Comparison of ENCODE assay signal across 8 mouse cellular contexts in the genomic region with DNA sequence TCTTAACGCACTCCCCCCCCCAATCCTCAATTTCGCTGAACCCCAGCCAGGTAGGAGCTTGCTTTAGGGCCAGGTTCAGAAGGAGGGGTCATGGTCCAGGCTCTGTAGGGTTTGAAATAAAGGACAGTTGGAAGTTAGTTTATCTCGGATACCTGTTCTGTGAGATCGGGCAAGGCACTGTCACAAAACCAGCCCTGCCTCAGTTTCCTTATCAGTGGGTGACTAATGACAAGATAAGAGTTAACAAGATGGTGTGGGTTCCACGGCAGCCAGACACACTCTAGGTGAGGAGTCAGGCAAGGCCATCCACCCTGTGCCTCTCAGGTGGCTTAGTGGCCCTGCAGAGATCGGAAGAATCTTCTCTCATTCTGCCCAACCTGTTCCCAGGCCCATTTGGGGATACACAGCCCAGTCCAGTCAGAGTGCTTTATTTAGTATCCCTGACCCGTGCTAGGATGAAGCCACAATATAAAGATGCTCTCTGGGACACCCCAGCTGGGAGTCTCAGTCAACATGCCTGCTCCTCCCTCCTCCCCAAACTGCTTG. TPM values are rescaled to one million over a fixed set of nuclear protein-coding genes. Genes with fewer than 3 reads are reported as not detected.
DNase-seq lines count a peak whose midpoint lies in the region; ATAC-seq and TF ChIP-seq lines count a peak whose summit lies in the region.

No protein-coding gene starts in this region.

- peak overlapping the region; percentile 94 for H3K4me2 ChIP-seq in heart, postnatal 0 days (ENCODE audit: low read depth, low read length)
- H3K4me2 ChIP-seq in liver, embryonic 14.5 days (ENCODE audit: low read depth), result peak overlapping the region; percentile 72

- no peaks in the 10 kb centered on the region for H3K27me3 ChIP-seq in C2C12 (ENCODE audit: control insufficient read depth, insufficient read depth, insufficient read length)
- no peaks in the 10 kb centered on the region for H3K27me3 ChIP-seq in G1E (ENCODE audit: insufficient read depth, low read length)
- H3K27me3 ChIP-seq in heart, postnatal 0 days (ENCODE audit: control insufficient read depth, insufficient read depth, low read length), result no peaks in the 10 kb centered on the region
- H3K27me3 ChIP-seq in liver, embryonic 14.5 days (ENCODE audit: control insufficient read depth, insufficient read depth, low read length), result no peaks in the 10 kb centered on the region

- H3K4me3 ChIP-seq in C2C12 (ENCODE audit: insufficient read depth, poor library complexity, severe bottlenecking), result peak overlapping the region; percentile 84
- H3K4me3 ChIP-seq in G1E (ENCODE audit: low read depth, low read length), result peak overlapping the region; percentile 97
- peak overlapping the region; percentile 89 for H3K4me3 ChIP-seq in heart, postnatal 0 days (ENCODE audit: low read depth, low read length)
- peak overlapping the region; percentile 60 to 74 for H3K4me3 ChIP-seq in liver, embryonic 14.5 days (ENCODE audit: insufficient read depth in 1 of 2, low read depth in 2 of 2, low read length in 2 of 2)

- H3K9me3 ChIP-seq in G1E (replicated peaks), result peaks cover 8% of the 10 kb centered on the region
- H3K9me3 ChIP-seq in heart, postnatal 0 days (replicated peaks; ENCODE audit: control insufficient read depth, low read length), result no peaks in the 10 kb centered on the region
- H3K9me3 ChIP-seq in liver, embryonic 14.5 days (ENCODE audit: control insufficient read depth, low read length), result no peaks in the 10 kb centered on the region

- TF ChIP-seq CTCF in C2C12 (IDR thresholded peaks at IDR 0.05; ENCODE audit: control insufficient read depth, insufficient read depth, insufficient read length) (no peak), G1E (IDR thresholded peaks at IDR 0.05; ENCODE audit: low read depth, low read length) (no peak)
- TF ChIP-seq CTCF in heart, postnatal 0 days (IDR thresholded peaks at IDR 0.05; ENCODE audit: low read depth), result no peak
- TF ChIP-seq CTCF in liver, embryonic 14.5 days (IDR thresholded peaks at IDR 0.05; ENCODE audit: low read depth), result no peak

- no peak overlapping the region for H3K27ac ChIP-seq in heart, postnatal 0 days (ENCODE audit: low read depth)
- peak overlapping the region; percentile 16 for H3K27ac ChIP-seq in liver, embryonic 14.5 days

- no peak for DNase-seq in G1E (ENCODE audit: low spot score)
- no peak for DNase-seq in heart, postnatal 0 days (ENCODE audit: low spot score)
- DNase-seq in liver, embryonic 14.5 days (ENCODE audit: low read depth in 3 of 3, low spot score in 3 of 3), result no peak
- DNase-seq in adrenal gland, postnatal 10 days, result no peak
- DNase-seq in testis, postnatal 14 days (ENCODE audit: low spot score), result no peak
- no peak for DNase-seq in left cerebral cortex, postnatal 36 days (ENCODE audit: low spot score in 2 of 2)
- no peak for DNase-seq in urinary bladder, postnatal 4 days (ENCODE audit: low spot score in 2 of 2)

- H3K36me3 ChIP-seq in C2C12 (ENCODE audit: control insufficient read depth, insufficient read depth) (peaks cover 15% of the 10 kb centered on the region), G1E (replicated peaks) (peaks cover 48% of the 10 kb centered on the region)
- H3K36me3 ChIP-seq in heart, postnatal 0 days (replicated peaks; ENCODE audit: control insufficient read depth, insufficient read depth, low read length), result no peaks in the 10 kb centered on the region
- H3K36me3 ChIP-seq in liver, embryonic 14.5 days (replicated peaks; ENCODE audit: control insufficient read depth, insufficient read depth, low read depth), result no peaks in the 10 kb centered on the region

- peaks cover 61% of the 10 kb centered on the region for H3K79me3 ChIP-seq in C2C12 (ENCODE audit: low read depth)

- no peak for ATAC-seq in G1E (ENCODE audit: extremely low read depth, insufficient number of reproducible peaks, low FRiP score, poor library complexity, severe bottlenecking)
- ATAC-seq in heart, postnatal 0 days (ENCODE audit: insufficient read depth, low read depth), result no peak
- ATAC-seq in liver, embryonic 14.5 days (ENCODE audit: insufficient read depth), result no peak

- H3ac ChIP-seq in C2C12 (ENCODE audit: control insufficient read depth, insufficient read length, low read depth), result no peak overlapping the region

- H3K79me2 ChIP-seq in C2C12 (ENCODE audit: control insufficient read depth, insufficient read depth), result peaks cover 68% of the 10 kb centered on the region

- 53% methylated on average over 7 of the region's 7 CpGs for WGBS in heart, postnatal 0 days
- 25% methylated on average over 7 of the region's 7 CpGs for WGBS in liver, embryonic 14.5 days (ENCODE audit: insufficient replicate concordance)

- peaks cover 92% of the 10 kb centered on the region for H3K4me1 ChIP-seq in G1E (ENCODE audit: insufficient read depth, low read depth, low read length)
- H3K4me1 ChIP-seq in heart, postnatal 0 days (ENCODE audit: control insufficient read depth, insufficient read depth), result peaks cover 47% of the 10 kb centered on the region
- peaks cover 52 to 68% of the 10 kb centered on the region in 2 experiments for H3K4me1 ChIP-seq in liver, embryonic 14.5 days (replicated peaks; ENCODE audit: control insufficient read depth in 2 of 2, insufficient read depth in 2 of 2, low read length in 1 of 2)

- 0 out of 2 replicates have a peak overlapping the region, but pooled peaks have one; percentile 90 for H3K9ac ChIP-seq in heart, postnatal 0 days (replicated peaks; ENCODE audit: low read depth, low read length)
- H3K9ac ChIP-seq in liver, embryonic 14.5 days (replicated peaks), result peak overlapping the region; percentile 65

- intact Hi-C loops in left cerebral cortex, postnatal 36 days (cut with DNase I), result loop anchor here (2.0 to 10.0 kb wide), 3 partner anchors 21 to 155 kb away; a partner anchor contains a TSS

- TF ChIP-seq EP300 in heart, postnatal 0 days (IDR thresholded peaks at IDR 0.05; ENCODE audit: low read depth), result no peak
- TF ChIP-seq EP300 in liver, embryonic 14.5 days (IDR thresholded peaks at IDR 0.05; ENCODE audit: low read depth), result 0 out of 2 replicates have a peak, but pooled peaks have one; percentile 30

TF ChIP-seq in C2C12, 6 proteins besides CTCF, POLR2A, EP300 and RAD21:
- TF ChIP-seq CEBPB (IDR thresholded peaks at IDR 0.05; ENCODE audit: low read depth), result no peak
- no peak for TF ChIP-seq MYOD1 (IDR thresholded peaks at IDR 0.05; ENCODE audit: control insufficient read depth, insufficient read length, low read depth)
- TF ChIP-seq USF1 (IDR thresholded peaks at IDR 0.05; ENCODE audit: low read depth), result no peak
- no peak for TF ChIP-seq FOSL1 (IDR thresholded peaks at IDR 0.05; ENCODE audit: insufficient read depth, low read length, poor library complexity, severe bottlenecking)
- TF ChIP-seq MYOG (IDR thresholded peaks at IDR 0.05; ENCODE audit: control insufficient read depth, extremely low read depth, insufficient read length), result no peak
- TF ChIP-seq MAX (IDR thresholded peaks at IDR 0.05), result no peak

RNA-seq across cellular contexts. Expression of a gene that starts 2.4 kb away (rescaled TPM):
- polyA plus RNA-seq in C2C12 (2012; fragmentation: generic; extraction: Trizol) (36.2 TPM), G1E (2012) (33.4 and 35.2 TPM in 2 replicates)
- total RNA-seq in G1E (2014; fragmentation: Nextera tagmentation) (23.2 and 23.6 TPM in 2 replicates), G1E (2017) (55.4 and 56.8 TPM in 2 replicates)
- 31.8 and 35.0 TPM in 2 replicates for total RNA-seq in heart, postnatal 0 days (2014; rRNA removed; ENCODE audit: low replicate concordance)
- polyA plus RNA-seq in heart, postnatal 0 days (2015; fragmentation: Nextera tagmentation; extraction: Ambion mirVana), result 15.4 and 16.2 TPM in 2 replicates
- 6.1 and 7.5 TPM in 2 replicates for polyA plus RNA-seq in liver, embryonic 14.5 days (2012; rRNA removed)
- 2.5 and 4.0 TPM in 2 replicates for polyA plus RNA-seq in liver, embryonic 14.5 days (2014; fragmentation: Nextera tagmentation; extraction: Ambion mirVana)
- 10 to 100 TPM; 13.9 to 22.1 TPM for total RNA-seq in adrenal gland, postnatal 10 days (2021)
- total RNA-seq in left cerebral cortex, postnatal 36 days (2021), result 10 to 100 TPM; 34.9 to 49.4 TPM

RNA-seq across cellular contexts. Expression of a gene that starts 26.3 kb away (rescaled TPM):
- polyA plus RNA-seq in C2C12 (2012; fragmentation: generic; extraction: Trizol) (0.16 TPM), G1E (2012) (21.7 and 27.6 TPM in 2 replicates)
- total RNA-seq in G1E (2014; fragmentation: Nextera tagmentation) (4.6 and 4.7 TPM in 2 replicates), G1E (2017) (1.3 TPM in 2 replicates)
- 17.4 and 18.0 TPM in 2 replicates for total RNA-seq in heart, postnatal 0 days (2014; rRNA removed; ENCODE audit: low replicate concordance)
- polyA plus RNA-seq in heart, postnatal 0 days (2015; fragmentation: Nextera tagmentation; extraction: Ambion mirVana), result 0.80 and 0.97 TPM in 2 replicates
- 0.11 and 0.12 TPM in 2 replicates for polyA plus RNA-seq in liver, embryonic 14.5 days (2012; rRNA removed)
- 0.06 and 0.09 TPM in 2 replicates for polyA plus RNA-seq in liver, embryonic 14.5 days (2014; fragmentation: Nextera tagmentation; extraction: Ambion mirVana)
- 1 to 10 TPM; 4.4 to 6.5 TPM for total RNA-seq in adrenal gland, postnatal 10 days (2021)
- 1 to 10 TPM; 3.4 to 4.3 TPM for total RNA-seq in left cerebral cortex, postnatal 36 days (2021)
